Mouse (Mus musculus) forelimb bud, embryonic 11.5 days (tissue): ENCODE measurements around the gene Uvrag.

Experiments
- DNase-seq: peaks from one replicate; pipeline ENCODE4 v3.0.0-alpha.2; 2012; ENCODE audit warnings: low read depth, low spot score

The Uvrag gene

DNA sequence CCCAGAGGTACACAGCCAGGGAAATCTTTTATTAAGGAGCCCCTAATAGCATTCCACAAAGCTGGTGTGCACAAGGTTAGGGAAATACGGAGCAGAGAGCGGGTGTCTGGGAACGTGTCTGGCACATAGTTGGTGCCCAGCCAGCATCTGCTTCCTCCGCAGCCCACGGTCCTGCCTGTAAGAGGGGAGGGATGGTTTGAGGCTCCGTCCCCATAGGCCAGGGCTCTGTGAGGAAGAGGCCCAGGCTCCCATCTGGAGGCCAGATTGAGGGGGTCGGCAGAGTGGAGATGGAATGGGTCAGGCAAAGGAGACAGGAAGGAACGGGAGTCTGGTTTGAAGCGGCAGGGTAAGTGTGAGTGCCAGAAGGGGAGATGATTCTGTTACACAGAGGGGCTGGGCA is 289.7 kb downstream of the Uvrag start:
- DNase-seq: peak; percentile 73

DNA sequence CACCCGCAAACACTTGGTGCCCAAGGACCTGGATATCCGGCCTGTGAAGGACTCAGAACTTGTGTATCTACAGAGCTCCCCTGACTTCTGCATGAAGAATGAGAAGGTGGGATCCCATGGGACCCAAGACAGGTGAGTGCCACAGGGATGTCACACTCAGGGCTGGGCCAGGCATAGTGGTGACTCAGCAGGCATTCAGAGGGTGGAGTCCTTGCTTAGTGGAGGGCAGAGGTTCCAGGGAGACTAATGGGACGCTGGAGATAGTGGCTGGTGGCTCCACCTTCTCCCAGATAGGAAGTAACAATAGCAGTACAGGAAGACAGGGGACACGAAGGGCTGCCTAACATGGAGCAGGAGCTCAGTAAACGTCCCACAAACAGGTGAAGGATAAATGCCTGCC is 290.6 kb downstream of the Uvrag start:
- DNase-seq: no peak

DNA sequence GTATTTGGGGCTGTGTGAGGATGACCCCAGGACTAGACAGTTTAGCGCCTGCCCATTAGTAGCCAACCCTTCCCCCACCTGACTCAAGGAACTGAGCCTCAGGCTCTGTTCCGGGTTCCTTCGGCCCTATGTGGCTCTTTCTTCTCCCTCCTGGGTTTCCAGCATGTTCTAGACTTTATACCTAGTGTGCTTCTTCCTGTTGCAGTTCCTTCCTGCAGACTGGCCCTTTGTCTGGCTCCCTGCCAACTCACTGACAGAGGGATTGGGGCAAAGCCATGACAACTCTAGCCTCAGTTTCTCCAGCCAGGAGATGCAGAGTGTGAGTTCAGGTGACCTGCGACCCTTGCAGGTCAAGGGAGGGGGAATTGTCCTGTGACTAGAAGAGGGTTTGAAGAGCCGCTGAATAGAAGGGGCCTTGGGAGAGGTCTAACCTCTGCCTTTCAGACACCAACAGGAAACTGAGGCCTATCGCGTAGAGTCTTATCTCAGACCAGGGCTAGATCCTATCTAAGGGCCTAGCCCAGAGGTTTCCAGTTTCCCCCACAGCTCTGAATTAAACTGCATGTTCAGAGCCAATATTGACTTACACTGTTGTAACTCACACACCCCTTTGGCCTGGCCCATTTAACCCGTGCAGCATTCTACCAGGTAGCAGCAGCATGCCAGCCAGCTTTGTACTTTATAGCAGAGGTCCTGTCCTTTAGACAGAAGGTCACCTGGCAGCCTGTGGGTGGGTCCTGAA is 291.9 kb downstream of the Uvrag start:
- DNase-seq: no peak

DNA sequence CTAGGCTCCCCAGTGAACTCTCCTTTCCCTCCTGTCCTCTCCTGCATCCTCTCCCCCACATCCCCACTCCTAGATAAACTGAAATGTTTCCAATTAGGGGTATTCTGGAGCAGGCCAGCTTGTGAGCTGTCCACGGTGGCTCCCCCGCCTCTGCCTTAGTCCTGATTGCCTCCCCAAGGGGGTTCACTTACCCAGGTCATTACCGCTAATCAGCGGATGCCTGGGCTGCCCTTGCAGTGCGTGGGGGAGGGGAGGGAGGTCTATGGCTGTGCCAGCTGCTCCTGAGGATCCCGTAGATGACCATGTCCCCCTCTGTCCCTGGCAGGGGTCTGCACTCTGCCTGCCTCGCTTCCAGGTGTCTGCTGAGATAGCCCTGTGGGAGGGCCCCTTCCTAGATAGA is 297.3 kb downstream of the Uvrag start:
- peak; percentile 43 for DNase-seq

DNA sequence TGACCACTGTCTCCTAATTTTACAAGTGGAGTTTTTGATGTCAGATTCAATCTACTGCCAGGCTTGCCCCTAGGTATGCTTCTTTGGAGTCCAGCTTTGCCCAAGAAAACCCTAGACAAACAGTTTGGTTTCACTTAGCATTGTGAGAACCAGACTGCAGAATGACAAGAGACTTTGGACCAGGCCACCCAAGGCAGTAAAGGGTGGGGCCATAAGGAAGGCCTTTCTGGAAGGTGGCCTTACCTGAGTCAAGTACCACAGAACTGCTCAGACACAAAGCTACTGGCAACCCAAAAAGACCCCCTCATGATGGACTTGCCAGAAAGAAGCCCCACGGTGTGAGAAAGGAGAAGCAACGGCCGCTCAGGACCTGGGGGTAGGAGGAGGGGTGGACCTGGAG is 297.9 kb downstream of the Uvrag start:
- no peak for DNase-seq

DNA sequence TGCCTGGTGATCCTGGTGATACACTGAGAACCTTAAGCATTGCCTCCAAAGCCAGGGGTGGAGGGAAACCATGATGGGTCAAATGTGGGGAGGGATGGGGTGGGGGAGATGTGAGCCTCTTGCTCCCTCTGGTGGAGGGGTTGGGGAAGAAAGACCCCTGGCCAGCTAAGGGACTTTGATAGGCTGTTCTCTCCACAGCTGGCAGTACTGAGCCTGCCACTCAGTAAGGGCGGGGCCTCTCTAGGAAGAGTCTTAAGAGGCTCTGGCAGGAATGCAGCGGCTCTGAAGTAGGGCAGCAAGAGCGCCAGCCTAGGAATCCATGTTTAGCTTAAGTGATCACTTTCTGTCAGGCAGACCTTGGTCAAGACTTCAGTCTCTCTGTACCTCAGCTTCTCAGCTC is 299.1 kb downstream of the Uvrag start:
- peak; percentile 46 for DNase-seq

DNA sequence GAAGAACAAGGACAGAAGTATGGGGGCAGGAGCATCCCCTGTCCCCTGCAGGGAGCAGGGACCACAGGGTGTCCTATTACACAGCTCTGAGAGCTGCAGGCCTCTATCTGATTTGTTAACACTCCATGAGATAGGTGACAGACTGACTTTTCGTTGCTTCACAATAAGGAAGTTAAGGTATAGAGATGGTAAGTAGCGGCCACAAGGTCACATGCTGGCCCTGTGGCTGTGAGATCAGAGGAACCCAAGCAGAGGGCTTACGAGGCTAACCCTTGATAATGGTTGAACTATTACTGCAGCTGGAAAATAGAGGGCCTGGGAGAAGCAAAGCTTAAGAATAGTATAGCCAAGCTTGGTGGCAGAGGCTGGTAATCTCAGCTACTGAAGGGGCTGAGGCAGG is 300.2 kb downstream of the Uvrag start:
- no peak for DNase-seq

DNA sequence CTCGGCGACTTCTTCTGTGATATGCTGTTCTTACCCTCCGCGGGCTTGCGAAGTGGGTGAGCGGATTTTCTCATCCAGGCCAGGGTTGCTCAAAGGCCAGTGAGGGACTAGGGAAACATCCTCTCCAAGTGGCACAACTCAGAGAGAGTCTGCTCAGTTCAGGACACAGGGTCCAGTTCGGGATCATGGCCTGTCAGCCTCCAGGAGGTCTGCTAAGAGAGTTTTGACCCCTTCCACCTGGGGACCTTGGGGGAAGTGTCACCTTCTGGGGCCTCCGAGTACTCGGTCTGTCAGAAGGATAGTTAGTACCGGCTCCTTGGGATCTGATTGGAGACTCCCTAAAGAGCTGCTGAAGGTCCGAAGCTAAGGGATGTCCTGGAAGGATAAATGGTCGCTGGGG is 301.6 kb downstream of the Uvrag start:
- no peak for DNase-seq

DNA sequence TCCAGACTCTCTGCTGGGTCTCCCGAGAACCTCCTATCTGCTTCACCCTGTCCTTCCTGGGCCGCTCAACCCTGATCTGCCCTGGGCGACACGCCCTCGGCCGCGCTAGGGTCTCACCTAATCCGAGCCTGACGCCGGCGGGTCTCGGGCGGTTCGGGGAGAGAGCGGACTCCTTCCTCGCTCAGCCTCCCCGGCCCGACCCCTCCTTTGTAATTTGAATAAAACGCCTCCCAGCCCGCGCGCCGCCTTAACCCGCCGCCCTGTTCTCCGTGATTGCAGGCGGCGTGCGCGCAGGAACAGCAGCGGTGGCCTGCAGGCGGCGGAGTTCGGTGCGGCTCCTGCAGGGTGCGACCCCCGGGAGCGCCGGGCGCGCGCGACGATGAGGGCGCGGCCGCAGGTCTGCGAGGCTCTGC is 302.2 kb downstream of the Uvrag start:
- DNase-seq: no peak

DNA sequence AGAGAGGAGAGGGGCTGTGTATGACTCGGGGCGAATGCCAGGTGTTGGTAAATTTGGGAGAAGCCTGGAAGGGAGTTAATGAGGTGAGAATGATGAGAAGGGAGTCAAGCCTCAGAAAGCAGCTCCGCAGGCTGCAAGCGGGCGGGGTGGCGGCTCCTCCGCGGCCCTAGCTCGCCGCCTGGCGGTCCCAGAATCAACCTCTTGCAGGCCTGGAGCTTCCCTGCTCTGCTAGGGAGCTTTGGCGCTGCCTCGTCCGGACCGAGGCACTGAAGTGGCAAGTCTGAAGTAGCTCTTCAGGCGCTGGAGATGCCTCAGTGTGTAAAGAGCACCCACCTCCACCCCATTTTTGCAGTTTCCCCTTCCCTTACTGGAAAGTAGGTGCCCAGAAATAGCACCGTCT is 303.0 kb downstream of the Uvrag start:
- peak; percentile 91 for DNase-seq

DNA sequence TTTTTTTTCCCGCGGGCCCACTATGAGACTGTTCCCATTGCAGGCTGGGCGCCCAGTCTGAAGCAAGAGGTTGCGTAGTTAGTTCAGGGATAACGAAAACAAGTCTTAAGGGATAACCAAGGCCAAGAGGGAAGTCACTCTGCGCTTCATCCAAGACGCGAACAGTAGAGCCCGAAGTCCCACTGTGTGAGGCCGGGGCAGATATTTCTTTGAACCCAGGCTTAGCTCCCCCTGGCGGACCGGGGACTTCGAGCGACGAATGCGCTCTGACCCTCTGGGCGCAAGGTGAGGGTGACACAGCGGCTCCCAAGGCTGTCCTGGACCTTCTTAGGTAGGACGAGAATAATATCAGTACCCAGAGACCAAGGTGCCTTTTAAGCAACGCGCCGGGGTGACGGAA is 304.3 kb downstream of the Uvrag start:
- DNase-seq: no peak

DNA sequence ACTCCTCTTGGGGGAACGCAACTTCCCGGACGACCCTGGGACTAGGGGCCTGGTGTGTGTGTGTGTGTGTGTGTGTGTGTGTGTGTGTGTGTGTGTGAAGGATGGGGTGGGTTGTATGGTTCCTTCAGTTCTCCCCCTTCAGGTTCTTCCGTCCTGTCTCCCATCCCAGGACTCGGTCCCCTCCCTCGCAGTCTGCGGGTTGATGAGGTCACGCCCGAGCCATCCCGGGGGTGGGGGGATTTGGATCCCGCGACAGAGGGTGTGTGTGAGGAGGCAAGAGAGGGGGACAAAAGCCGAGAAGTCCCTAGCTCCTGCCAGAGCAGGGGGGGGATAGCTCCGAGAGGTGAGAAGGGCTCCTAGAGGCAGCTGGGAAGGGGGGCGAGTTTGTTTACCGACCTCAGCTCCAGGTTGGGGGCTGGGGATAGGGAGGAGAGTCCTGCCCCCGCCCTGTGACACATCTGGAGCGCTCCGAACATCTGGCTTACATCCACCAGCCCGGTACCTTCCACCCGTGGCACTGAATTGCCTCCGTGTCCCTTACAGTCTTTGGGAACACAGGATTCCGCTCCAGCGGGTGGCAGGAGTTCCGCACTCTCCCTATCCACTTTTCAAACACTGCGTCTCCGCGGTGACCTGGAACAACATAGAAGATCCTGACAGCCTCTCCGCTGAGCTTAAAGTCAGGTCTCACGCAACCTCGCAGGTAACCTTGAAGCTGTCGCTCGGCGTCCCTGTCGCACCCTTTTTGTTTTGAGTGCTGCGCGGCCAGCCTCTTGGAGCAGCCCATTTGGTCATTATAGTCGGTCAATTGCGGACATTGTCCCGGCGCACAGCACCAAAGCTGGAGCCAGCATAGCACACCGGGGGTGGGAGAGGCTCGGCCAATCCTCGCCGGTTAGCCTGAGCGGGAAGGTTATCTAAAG is 305.2 kb downstream of the Uvrag start:
- DNase-seq: no peak
